Mouse (Mus musculus): ENCODE results near the gene Npas3.
A peak's percentile ranks its signal among the peaks of the same experiment; 100 is the strongest.

Gene Npas3

GRCm38 (mm10) chr12:53295747-53296146 is 47.3 kb downstream of the Npas3 start:
- no peak for DNase-seq (ENCODE audit: low spot score in 2 of 2)

- no peak for DNase-seq (ENCODE audit: low spot score in 2 of 2)
Measured at GRCm38 (mm10) chr12:53297946-53298840, 49.7 kb downstream of the Npas3 start.

- DNase-seq (ENCODE audit: low spot score in 2 of 2), result no peak
Measured at GRCm38 (mm10) chr12:53300964-53301363, 52.5 kb downstream of the Npas3 start.

- DNase-seq (ENCODE audit: low spot score in 2 of 2), result no peak
Measured at GRCm38 (mm10) chr12:53302129-53302528, 53.7 kb downstream of the Npas3 start.

- DNase-seq (ENCODE audit: low spot score in 2 of 2), result no peak
Measured at GRCm38 (mm10) chr12:53316715-53317114, 68.2 kb downstream of the Npas3 start.

- DNase-seq (ENCODE audit: low spot score in 2 of 2), result no peak
Measured at GRCm38 (mm10) chr12:53317801-53318200, 69.3 kb downstream of the Npas3 start.

GRCm38 (mm10) chr12:53320526-53320925 is 72.0 kb downstream of the Npas3 start:
- DNase-seq (ENCODE audit: low spot score in 2 of 2), result no peak

GRCm38 (mm10) chr12:53321018-53321417 is 72.5 kb downstream of the Npas3 start:
- DNase-seq (ENCODE audit: low spot score in 2 of 2), result no peak

- DNase-seq (ENCODE audit: low spot score in 2 of 2), result no peak
Measured at GRCm38 (mm10) chr12:53321944-53322343, 73.5 kb downstream of the Npas3 start.

GRCm38 (mm10) chr12:53327653-53328188 is 79.2 kb downstream of the Npas3 start:
- no peak for DNase-seq (ENCODE audit: low spot score in 2 of 2)

GRCm38 (mm10) chr12:53328257-53328736 is 79.8 kb downstream of the Npas3 start:
- peak in 1 of 2 experiments; percentile 24 for DNase-seq (ENCODE audit: low spot score in 2 of 2)

GRCm38 (mm10) chr12:53330141-53330540 is 81.7 kb downstream of the Npas3 start:
- DNase-seq (ENCODE audit: low spot score in 2 of 2), result no peak

- DNase-seq (ENCODE audit: low spot score in 2 of 2), result no peak
Measured at GRCm38 (mm10) chr12:53331391-53331790, 82.9 kb downstream of the Npas3 start.

GRCm38 (mm10) chr12:53331800-53332199 is 83.3 kb downstream of the Npas3 start:
- DNase-seq (ENCODE audit: low spot score in 2 of 2), result no peak

- no peak for DNase-seq (ENCODE audit: low spot score in 2 of 2)
Measured at GRCm38 (mm10) chr12:53333251-53333650, 84.8 kb downstream of the Npas3 start.

- DNase-seq (ENCODE audit: low spot score in 2 of 2), result no peak
Measured at GRCm38 (mm10) chr12:53338349-53338948, 90.0 kb downstream of the Npas3 start.

- DNase-seq (ENCODE audit: low spot score in 2 of 2), result no peak
Measured at GRCm38 (mm10) chr12:53342741-53343140, 94.3 kb downstream of the Npas3 start.

- DNase-seq (ENCODE audit: low spot score in 2 of 2), result no peak
Measured at GRCm38 (mm10) chr12:53351860-53352259, 103.4 kb downstream of the Npas3 start.

GRCm38 (mm10) chr12:53365751-53366150 is 117.3 kb downstream of the Npas3 start:
- no peak for DNase-seq (ENCODE audit: low spot score in 2 of 2)

GRCm38 (mm10) chr12:53384851-53385250 is 136.4 kb downstream of the Npas3 start:
- no peak for DNase-seq (ENCODE audit: low spot score in 2 of 2)

GRCm38 (mm10) chr12:53405856-53406255 is 157.4 kb downstream of the Npas3 start:
- no peak for DNase-seq (ENCODE audit: low spot score in 2 of 2)

- no peak for DNase-seq (ENCODE audit: low spot score in 2 of 2)
Measured at GRCm38 (mm10) chr12:53407776-53408175, 159.3 kb downstream of the Npas3 start.

- no peak for DNase-seq (ENCODE audit: low spot score in 2 of 2)
Measured at GRCm38 (mm10) chr12:53409711-53410110, 161.2 kb downstream of the Npas3 start.

All from frontal cortex, postnatal 10 days (tissue).